Mouse (Mus musculus) heart, embryonic 12.5 days (tissue): ENCODE results near the gene Tdrd6. TPM values are rescaled to one million over a fixed set of nuclear protein-coding genes. Genes with fewer than 3 reads are reported as not detected.

Experiments
- ATAC-seq: fragments of 200-750 bp; cut with Nextera tagmentation; 2 replicates; pipeline ENCODE4 v1.8.0; 2017; ENCODE audit warnings: moderate TSS enrichment, moderate library complexity; ENCODE audit not compliant: insufficient number of reproducible peaks, low FRiP score
- H3K27ac ChIP-seq: fragments of 300-500 bp; sonication (generic); 2 replicates; pipeline ENCODE4 v1.5.1; 2016; ENCODE audit warnings: mild to moderate bottlenecking, moderate library complexity; ENCODE audit not compliant: poor library complexity, severe bottlenecking
- H3K27me3 ChIP-seq: fragments of 300-500 bp; sonication (generic); replicated peaks from 2 replicates; pipeline ENCODE4 v1.6.1; 2016; ENCODE audit warnings: mild to moderate bottlenecking, moderate library complexity
- H3K36me3 ChIP-seq: fragments of 300-500 bp; sonication (generic); 2 replicates; pipeline ENCODE4 v1.6.1; 2016; ENCODE audit warnings: mild to moderate bottlenecking, moderate library complexity
- H3K4me1 ChIP-seq: fragments of 300-500 bp; sonication (generic); replicated peaks from 2 replicates; pipeline ENCODE4 v1.6.1; 2016; ENCODE audit warnings: mild to moderate bottlenecking
- H3K4me2 ChIP-seq: fragments of 300-500 bp; sonication (generic); 2 replicates; pipeline ENCODE4 v1.6.1; 2016; ENCODE audit warnings: mild to moderate bottlenecking, moderate library complexity
- H3K4me3 ChIP-seq: fragments of 300-500 bp; sonication (generic); 2 replicates; pipeline ENCODE4 v1.5.1; 2016; ENCODE audit warnings: mild to moderate bottlenecking
- H3K9ac ChIP-seq: fragments of 300-500 bp; sonication (generic); 2 replicates; pipeline ENCODE4 v1.6.1; 2016; ENCODE audit warnings: mild to moderate bottlenecking, moderate library complexity
- H3K9me3 ChIP-seq: fragments of 300-500 bp; sonication (generic); replicated peaks from 2 replicates; pipeline ENCODE4 v1.6.1; 2016; ENCODE audit warnings: mild to moderate bottlenecking, moderate library complexity
- WGBS: fragments of 180-500 bp; shearing (Covaris S2); methylation state at CpG from one replicate; pipeline ENCODE4 v1.1.7; 2016; 5-methylcytosine and 5-hydroxymethylcytosine counted together
- polyA plus RNA-seq: library from polyadenylated mRNA; unstranded; fragments of >200 nt; fragmentation: Nextera tagmentation; extraction: Ambion mirVana; gene quantifications from 2 replicates; pipeline ENCODE4 v1.2.1, GENCODE M21; 2016

Tdrd6 gene
- polyA plus RNA-seq, 1 experiment from 2014 or later = 0.04 TPM

DNA sequence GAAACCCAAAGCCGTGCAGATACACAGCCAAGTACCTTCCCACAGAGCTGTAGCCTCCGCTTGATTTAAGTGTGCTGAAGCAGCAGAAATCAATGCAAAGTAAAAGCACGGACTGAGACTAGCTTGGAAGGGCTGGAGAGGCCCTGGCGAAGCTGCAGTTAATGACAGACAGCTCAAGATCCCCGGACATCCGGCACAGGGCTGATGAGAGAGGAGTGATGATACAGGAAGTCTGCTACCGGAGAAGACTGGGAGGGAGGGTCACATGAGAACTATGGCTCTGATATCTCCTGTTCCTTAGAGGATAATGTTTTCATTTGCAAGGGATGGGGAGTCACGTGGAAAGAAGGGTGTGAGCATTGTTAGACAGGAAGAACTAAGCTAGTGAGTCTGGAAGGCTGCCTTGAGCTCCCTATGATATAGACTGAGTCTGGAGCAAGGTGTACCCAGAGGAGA is 49.1 kb downstream of the Tdrd6 start:
- 17% methylated on average over 8 of the region's 8 CpGs for WGBS
- Histone ChIP-seq H3K27me3 (no peaks in the 10 kb centered on the region), H3K9ac (no peak overlapping the region), H3K4me3 (no peak overlapping the region), H3K36me3 (no peaks in the 10 kb centered on the region), H3K4me2 (peak overlapping the region; percentile 47), H3K9me3 (no peaks in the 10 kb centered on the region), H3K4me1 (peaks cover 22% of the 10 kb centered on the region), H3K27ac (peak overlapping the region; percentile 25)
- ATAC-seq = peak; percentile 81

DNA sequence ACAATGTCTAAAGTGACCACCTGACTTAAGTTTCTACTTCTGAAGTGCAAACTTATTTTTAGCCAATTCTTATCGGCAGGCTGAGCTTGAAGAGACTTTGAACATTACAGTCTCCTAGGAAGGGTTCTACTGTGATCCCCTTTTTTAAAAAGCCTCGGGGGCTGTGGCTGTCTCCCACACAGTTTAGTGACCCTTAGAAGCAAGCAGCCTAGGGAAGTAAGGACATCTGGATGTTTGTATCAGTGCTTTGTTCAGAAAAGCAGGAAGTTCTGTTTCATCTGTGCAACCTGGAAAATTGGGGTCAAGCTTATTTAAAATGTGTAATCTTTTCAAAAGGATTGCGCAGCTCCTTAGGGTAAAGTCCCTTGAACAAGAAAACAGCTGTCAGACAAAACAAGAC is 49.6 kb downstream of the Tdrd6 start:
- no peaks in the 10 kb centered on the region for H3K9me3 ChIP-seq
- no peaks in the 10 kb centered on the region for H3K36me3 ChIP-seq
- no peaks in the 10 kb centered on the region for H3K27me3 ChIP-seq
- H3K4me3 ChIP-seq = no peak overlapping the region
- 22% methylated on average over 3 of the region's 3 CpGs for WGBS
- H3K9ac ChIP-seq = no peak overlapping the region
- H3K4me2 ChIP-seq = peak overlapping the region; percentile 47
- peaks cover 22% of the 10 kb centered on the region for H3K4me1 ChIP-seq
- ATAC-seq = no peak
- H3K27ac ChIP-seq = peak overlapping the region; percentile 25; the same call in 1 of the 2 replicates

DNA sequence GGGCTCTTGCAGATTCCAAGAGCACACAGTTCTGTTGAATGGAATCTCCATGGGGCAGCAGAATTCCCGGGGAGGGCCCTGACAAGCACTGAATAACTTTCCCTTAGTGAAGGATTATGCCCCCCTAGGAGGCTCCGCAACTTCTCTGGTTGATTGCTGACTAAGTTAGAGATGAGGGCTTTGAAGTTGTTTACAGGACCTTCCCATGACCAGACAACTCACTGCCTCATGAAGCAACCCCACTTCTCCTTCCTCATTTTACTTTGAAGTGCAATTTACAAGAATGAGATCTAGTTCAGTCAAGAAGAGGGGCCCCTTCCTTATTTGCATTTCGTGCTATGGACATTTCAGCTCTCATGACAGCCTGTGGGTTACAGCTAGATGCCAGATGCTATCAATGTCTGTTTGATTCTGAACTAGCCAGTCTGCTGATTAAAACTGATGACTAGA is 56.5 kb downstream of the Tdrd6 start:
- 43% methylated on average over 3 of the region's 3 CpGs for WGBS
- ATAC-seq = no peak
- H3K36me3 ChIP-seq = no peaks in the 10 kb centered on the region

DNA sequence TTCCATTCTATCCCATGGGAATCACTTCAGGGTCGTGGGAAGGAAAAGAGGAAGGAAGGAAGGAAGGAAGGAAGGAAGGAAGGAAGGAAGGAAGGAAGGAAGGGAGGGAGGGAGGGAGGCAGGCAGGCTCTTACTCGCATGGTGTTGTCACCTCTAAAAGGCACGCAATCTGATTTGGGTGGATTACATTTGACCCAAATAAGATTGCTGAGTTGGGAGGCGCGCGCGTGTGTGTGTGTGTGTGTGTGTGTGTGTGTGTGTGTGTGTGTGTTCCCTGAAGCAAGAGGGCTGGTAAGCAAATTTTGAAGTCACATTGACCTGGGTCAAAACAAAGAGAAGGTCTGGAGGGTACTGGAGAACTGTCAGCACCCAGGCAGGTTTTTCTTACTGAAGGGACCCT is 60.8 kb downstream of the Tdrd6 start:
- no peaks in the 10 kb centered on the region for H3K36me3 ChIP-seq
- 65% methylated on average over 7 of the region's 7 CpGs for WGBS
- no peak for ATAC-seq

More for the DNA sequence above, 56.5 kb downstream of the Tdrd6 start:
- no peak overlapping the region for H3K4me3 ChIP-seq
- no peaks in the 10 kb centered on the region for H3K4me1 ChIP-seq
- H3K4me2 ChIP-seq = no peak overlapping the region
- H3K27ac ChIP-seq = no peak overlapping the region
- no peak overlapping the region for H3K9ac ChIP-seq
- no peaks in the 10 kb centered on the region for H3K27me3 ChIP-seq
- no peaks in the 10 kb centered on the region for H3K9me3 ChIP-seq

DNA sequence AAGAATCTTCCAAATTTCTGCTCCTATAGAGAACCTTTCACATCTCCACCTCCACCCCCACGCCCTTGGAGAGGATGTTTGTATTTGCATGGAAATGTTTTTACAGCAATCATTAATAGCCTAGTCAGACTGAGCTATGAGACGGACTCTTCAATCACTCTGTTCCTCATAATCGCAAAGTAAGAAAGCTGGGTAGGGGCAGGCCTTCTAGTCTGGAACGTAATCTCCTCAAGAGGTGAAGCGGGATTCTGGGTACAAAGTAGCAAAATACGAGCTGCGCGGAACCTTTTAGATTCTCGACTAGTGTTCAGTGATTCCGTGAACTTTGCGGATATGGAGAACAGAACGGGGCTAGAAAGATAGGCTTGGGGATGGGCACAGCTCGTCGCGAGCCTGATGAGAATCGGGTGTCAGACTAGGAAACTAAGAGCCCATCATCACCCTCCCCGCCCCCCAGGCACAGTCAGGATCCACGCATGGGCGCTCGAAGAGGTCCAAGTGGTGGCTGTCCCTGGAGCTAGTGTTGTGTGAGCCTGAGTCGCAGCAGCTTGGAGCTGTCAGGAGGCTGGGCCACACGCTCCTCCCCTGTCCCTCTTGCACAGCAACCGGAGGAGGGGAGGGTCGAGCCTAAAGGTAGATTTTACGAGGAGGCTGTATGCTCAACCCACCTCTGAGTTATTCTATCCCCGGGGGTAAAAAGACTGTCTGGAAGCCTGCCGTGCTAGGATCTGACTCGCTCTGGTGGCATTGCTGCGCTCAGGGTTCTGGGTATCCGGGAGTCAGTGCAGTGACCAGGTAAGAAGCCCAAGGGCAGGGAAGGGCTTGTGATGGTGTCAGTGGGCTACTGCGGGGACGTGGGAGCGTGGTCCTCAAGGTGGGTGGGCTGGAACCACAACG is 61.9 kb downstream of the Tdrd6 start, which contains the start of gene Pla2g7:
TSS of gene Pla2g7 (plus strand) at position 107 of the 897 bp plus-strand sequence.
- Histone ChIP-seq H3K9me3 (no peaks in the 10 kb centered on the region), H3K4me2 (peak within 1 kb of the TSS; percentile 89), H3K9ac (peak within 1 kb of the TSS; percentile 69), H3K4me3 (peak within 1 kb of the TSS; percentile 58), H3K4me1 (peaks cover 3% of the 10 kb centered on the region; the same call in 1 of the 2 replicates), H3K27ac (peak within 1 kb of the TSS; percentile 28; the same call in 1 of the 2 replicates), H3K36me3 (no peaks in the 10 kb centered on the region), H3K27me3 (no peaks in the 10 kb centered on the region)
- under 1% methylated on average over 34 of the region's 34 CpGs for whole genome bisulfite sequencing
- peak; percentile 73 for ATAC-seq

More for the DNA sequence above, 60.8 kb downstream of the Tdrd6 start:
- Histone ChIP-seq H3K9me3 (no peaks in the 10 kb centered on the region), H3K27ac (no peak overlapping the region), H3K4me1 (peaks cover 3% of the 10 kb centered on the region; the same call in 1 of the 2 replicates), H3K4me2 (no peak overlapping the region), H3K9ac (no peak overlapping the region), H3K4me3 (no peak overlapping the region), H3K27me3 (no peaks in the 10 kb centered on the region)

DNA sequence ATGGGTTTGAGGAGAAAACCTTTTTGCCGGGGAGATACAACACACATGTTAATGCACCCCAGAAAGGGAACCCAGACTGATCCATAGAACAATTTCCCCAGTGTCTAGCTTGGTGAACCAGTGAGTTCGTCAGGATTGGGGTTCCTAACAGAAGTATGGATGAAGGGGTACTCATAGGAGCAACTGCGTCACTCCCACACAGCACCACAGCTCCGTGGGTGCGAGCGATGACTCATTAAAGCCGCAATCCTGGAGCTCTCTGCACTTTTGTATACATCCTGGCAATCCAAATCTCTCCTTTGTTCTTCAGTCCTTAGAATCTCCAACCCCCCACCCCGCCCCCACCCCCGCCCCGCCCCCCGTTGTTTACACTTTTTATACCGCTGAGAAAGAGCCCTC is 62.5 kb downstream of the Tdrd6 start:
- peak; percentile 47; the same call in 1 of the 2 replicates for ATAC-seq
- WGBS = 13% methylated on average over 12 of the region's 12 CpGs
- Histone ChIP-seq H3K4me2 (peak overlapping the region; percentile 89), H3K9me3 (no peaks in the 10 kb centered on the region), H3K27ac (no peak overlapping the region), H3K27me3 (no peaks in the 10 kb centered on the region), H3K9ac (peak overlapping the region; percentile 69; the same call in 1 of the 2 replicates), H3K36me3 (no peaks in the 10 kb centered on the region), H3K4me3 (peak overlapping the region; percentile 58), H3K4me1 (peaks cover 3% of the 10 kb centered on the region; the same call in 1 of the 2 replicates)

Other genes with a start within 250 kb of the Tdrd6 start
- gene Mep1a, start 127.5 kb downstream of the Tdrd6 start, polyA plus RNA-seq = not detected in 2 replicates
- not detected in 2 replicates for gene Ankrd66, start 86.7 kb downstream of the Tdrd6 start, polyA plus RNA-seq
- 12.4 and 13.1 TPM in 2 replicates for gene Pla2g7, start 62.2 kb downstream of the Tdrd6 start, polyA plus RNA-seq
- 13.5 and 16.1 TPM in 2 replicates for gene Slc25a27, start 36.9 kb upstream of the Tdrd6 start, polyA plus RNA-seq
- gene Cyp39a1, start 37.1 kb upstream of the Tdrd6 start, polyA plus RNA-seq = 34.7 and 35.5 TPM in 2 replicates
- gene Rcan2, start 171.1 kb upstream of the Tdrd6 start, polyA plus RNA-seq = 44.1 and 44.3 TPM in 2 replicates